Mouse (Mus musculus) liver, adult 2 months (tissue): ENCODE measurements around the gene Cmas. TPM values are rescaled to one million over a fixed set of nuclear protein-coding genes. Genes with fewer than 3 reads are reported as not detected.

ENCODE experiments used
- DNase-seq: peaks from one replicate; pipeline ENCODE4 v3.0.0-alpha.2; 2011; ENCODE audit warnings: low read depth, low spot score; ENCODE audit errors: extremely low read depth
- H3K27ac ChIP-seq: fragments of 200-500 bp; replicated peaks from 2 replicates; pipeline ENCODE4 v1.5.1; 2012; ENCODE audit warnings: low read depth, mild to moderate bottlenecking, control low read depth, inconsistent platforms, low read length; ENCODE audit not compliant: insufficient read depth
- H3K27me3 ChIP-seq: fragments of 200-500 bp; 2 replicates; pipeline ENCODE4 v1.6.1; 2012; ENCODE audit warnings: mild to moderate bottlenecking, moderate library complexity, low read length, inconsistent platforms; ENCODE audit not compliant: control insufficient read depth, insufficient read depth
- H3K36me3 ChIP-seq: fragments of 200-500 bp; 2 replicates; pipeline ENCODE4 v1.6.1; 2012; ENCODE audit warnings: low read length, inconsistent platforms; ENCODE audit not compliant: control insufficient read depth, insufficient read depth
- H3K4me1 ChIP-seq: fragments of 200-500 bp; 2 replicates; pipeline ENCODE4 v1.6.1; 2011; ENCODE audit warnings: low read length; ENCODE audit not compliant: control insufficient read depth, insufficient read depth
- H3K4me3 ChIP-seq: fragments of 200-500 bp; 2 replicates; pipeline ENCODE4 v1.5.1; 2011; ENCODE audit warnings: low read depth, mild to moderate bottlenecking, control low read depth, low read length, moderate library complexity; ENCODE audit not compliant: insufficient read depth
- H3K79me2 ChIP-seq: fragments of 200-500 bp; 2 replicates; pipeline ENCODE4 v1.6.1; 2012; ENCODE audit warnings: inconsistent platforms, mild to moderate bottlenecking, low read length, moderate library complexity; ENCODE audit not compliant: control insufficient read depth, insufficient read depth
- H3K9ac ChIP-seq: fragments of 200-500 bp; 2 replicates; pipeline ENCODE4 v1.6.1; 2012; ENCODE audit warnings: low read depth, mild to moderate bottlenecking, control low read depth, inconsistent platforms, low read length
- CTCF ChIP-seq: fragments of 200-500 bp; IDR thresholded peaks from 2 replicates; pipeline ENCODE4 v1.5.1; 2011; ENCODE audit warnings: low read depth, low read length, control low read depth
- POLR2A ChIP-seq: fragments of 200-500 bp; IDR thresholded peaks from 2 replicates; pipeline ENCODE4 v1.6.1; 2011; ENCODE audit warnings: low read length, control low read depth; ENCODE audit not compliant: insufficient read depth; ENCODE audit errors: extremely low read depth
- WGBS: fragments of 180-500 bp; shearing (Covaris S2); methylation state at CpG from one replicate; pipeline ENCODE4 v1.1.7; 2018; 5-methylcytosine and 5-hydroxymethylcytosine counted together
- polyA plus RNA-seq: library from polyadenylated mRNA; depleted of rRNA; stranded (reverse); fragments of >200 nt; gene quantifications from 2 replicates; pipeline ENCODE4 v1.2.3, GENCODE M21; 2012
- total RNA-seq: library from RNA; depleted of rRNA; stranded (reverse); fragments of >200 nt; gene quantifications from 2 replicates; pipeline ENCODE4 v1.2.3, GENCODE M21; 2014

Gene Cmas
- total and polyA plus RNA-seq, 2 experiments = 14.1 to 40.1 TPM

GRCm38 (mm10) chr6:142732567-142733290 lies 23.8 kb upstream of the Cmas start:
- no peak overlapping the region for H3K9ac ChIP-seq
- H3K4me3 ChIP-seq = no peak overlapping the region
- TF ChIP-seq POLR2A = no peak
- TF ChIP-seq CTCF = no peak
- no peak for DNase-seq
- no peaks in the 10 kb centered on the region for H3K27me3 ChIP-seq
- H3K79me2 ChIP-seq = no peaks in the 10 kb centered on the region
- no peaks in the 10 kb centered on the region for H3K36me3 ChIP-seq
- H3K27ac ChIP-seq = no peak overlapping the region
- WGBS = 70% methylated on average over 14 of the region's 14 CpGs
- H3K4me1 ChIP-seq = peaks cover 5% of the 10 kb centered on the region

DNA sequence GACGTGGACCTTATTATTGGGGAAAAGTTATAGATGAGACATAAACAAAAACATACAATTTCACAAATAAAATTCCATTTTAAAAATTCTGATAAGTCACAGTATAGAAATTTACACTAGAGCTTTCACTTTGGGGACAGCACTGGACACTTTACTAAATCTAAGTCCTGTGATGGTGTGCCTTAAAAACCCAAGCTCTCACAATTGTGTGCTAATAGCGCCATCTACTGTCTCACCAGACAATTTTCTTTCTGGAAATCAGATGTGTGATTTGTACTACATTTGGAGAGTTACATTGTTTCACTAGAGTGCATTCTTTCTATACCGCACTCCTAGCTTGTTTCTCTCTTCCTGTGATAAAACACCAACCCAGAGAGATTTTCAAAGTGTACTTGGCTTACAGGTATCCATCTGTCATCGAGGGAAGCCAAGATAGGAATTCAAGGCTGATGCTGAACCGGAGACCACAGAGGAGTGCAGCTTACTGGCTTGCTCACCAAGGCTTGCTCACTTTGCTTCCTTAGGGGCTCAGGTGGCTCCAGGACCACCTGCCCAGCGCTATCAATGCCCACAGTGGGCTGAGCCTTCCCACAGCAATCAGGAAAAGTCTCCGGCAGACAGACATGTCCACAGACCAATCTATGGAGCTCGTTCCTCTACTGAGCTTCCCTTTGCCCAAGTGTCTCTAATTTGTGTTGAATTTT lies 21.0 kb upstream of the Cmas start:
- Histone ChIP-seq H3K79me2 (no peaks in the 10 kb centered on the region), H3K27ac (no peak overlapping the region), H3K36me3 (no peaks in the 10 kb centered on the region), H3K4me1 (peaks cover 11% of the 10 kb centered on the region), H3K9ac (no peak overlapping the region), H3K27me3 (no peaks in the 10 kb centered on the region), H3K4me3 (no peak overlapping the region)
- TF ChIP-seq POLR2A (no peak), CTCF (peak; percentile 66)
- WGBS = 47% methylated on average over 8 of the region's 8 CpGs
- peak; percentile 67 for DNase-seq

- WGBS = 25% methylated on average over 2 of the region's 2 CpGs
Observed at GRCm38 (mm10) chr6:142738225-142738624, 18.3 kb upstream of the Cmas start.

GRCm38 (mm10) chr6:142738637-142739036 lies 17.8 kb upstream of the Cmas start:
- H3K27me3 ChIP-seq = no peaks in the 10 kb centered on the region
- DNase-seq = peak; percentile 78
- H3K27ac ChIP-seq = peak overlapping the region; percentile 68
- H3K4me3 ChIP-seq = no peak overlapping the region
- H3K36me3 ChIP-seq = no peaks in the 10 kb centered on the region
- no peaks in the 10 kb centered on the region for H3K79me2 ChIP-seq
- 0 out of 2 replicates have a peak overlapping the region, but pooled peaks have one; percentile 39 for H3K9ac ChIP-seq
- peaks cover 11% of the 10 kb centered on the region for H3K4me1 ChIP-seq
- TF ChIP-seq CTCF (no peak), POLR2A (no peak)
- 24% methylated on average over 6 of the region's 6 CpGs for WGBS

More at GRCm38 (mm10) chr6:142738225-142738624, 18.3 kb upstream of the Cmas start:
- TF ChIP-seq POLR2A = no peak
- TF ChIP-seq CTCF = no peak
- no peaks in the 10 kb centered on the region for H3K79me2 ChIP-seq
- H3K27me3 ChIP-seq = no peaks in the 10 kb centered on the region
- no peak overlapping the region for H3K4me3 ChIP-seq
- no peaks in the 10 kb centered on the region for H3K36me3 ChIP-seq
- DNase-seq = peak; percentile 98
- H3K9ac ChIP-seq = 0 out of 2 replicates have a peak overlapping the region, but pooled peaks have one; percentile 39
- peaks cover 11% of the 10 kb centered on the region for H3K4me1 ChIP-seq
- H3K27ac ChIP-seq = peak overlapping the region; percentile 71

- Histone ChIP-seq H3K27me3 (no peaks in the 10 kb centered on the region), H3K4me3 (no peak overlapping the region), H3K36me3 (no peaks in the 10 kb centered on the region), H3K27ac (no peak overlapping the region), H3K9ac (no peak overlapping the region), H3K4me1 (peaks cover 11% of the 10 kb centered on the region), H3K79me2 (no peaks in the 10 kb centered on the region)
- DNase-seq = no peak
- no peak for TF ChIP-seq POLR2A
- WGBS = 92% methylated on average over 6 of the region's 6 CpGs
Observed at GRCm38 (mm10) chr6:142741763-142742162, 14.7 kb upstream of the Cmas start.

- H3K27ac ChIP-seq = no peak overlapping the region
- 86% methylated on average over 4 of the region's 4 CpGs for WGBS
- no peak overlapping the region for H3K9ac ChIP-seq
- peaks cover 5% of the 10 kb centered on the region for H3K4me1 ChIP-seq
- no peak for DNase-seq
- no peaks in the 10 kb centered on the region for H3K79me2 ChIP-seq
- H3K27me3 ChIP-seq = no peaks in the 10 kb centered on the region
- H3K36me3 ChIP-seq = no peaks in the 10 kb centered on the region
- H3K4me3 ChIP-seq = no peak overlapping the region
- TF ChIP-seq POLR2A (no peak), CTCF (no peak)
Observed at GRCm38 (mm10) chr6:142743193-142743592, 13.3 kb upstream of the Cmas start.
